Mouse (Mus musculus) retina, postnatal 7 days (tissue): ENCODE measurements around the gene Chadl.
A peak's percentile ranks its signal among the peaks of the same experiment; 100 is the strongest.

Source experiments
- DNase-seq: peaks from one replicate; pipeline ENCODE4 v3.0.0-alpha.2; 2012; ENCODE audit warnings: low read depth, low spot score

Chadl gene

GRCm38 (mm10) chr15:81700601-81701000, 3.5 kb upstream of the Chadl start:
- DNase-seq = no peak

GRCm38 (mm10) chr15:81700161-81700560, 3.1 kb upstream of the Chadl start:
- DNase-seq = no peak

GRCm38 (mm10) chr15:81698532-81698931, 1.4 kb upstream of the Chadl start:
- no peak for DNase-seq

GRCm38 (mm10) chr15:81697847-81698246, 760 bp upstream of the Chadl start:
- no peak for DNase-seq

GRCm38 (mm10) chr15:81694891-81695290, 2.2 kb downstream of the Chadl start:
- DNase-seq = no peak

- DNase-seq = peak; percentile 71
Measured at GRCm38 (mm10) chr15:81693967-81694881, 2.9 kb downstream of the Chadl start.

- no peak for DNase-seq
Measured at GRCm38 (mm10) chr15:81693366-81693966, 3.6 kb downstream of the Chadl start.

- no peak for DNase-seq
Measured at GRCm38 (mm10) chr15:81680301-81680805, 16.7 kb downstream of the Chadl start.

- no peak for DNase-seq
Measured at GRCm38 (mm10) chr15:81676637-81677036, 20.4 kb downstream of the Chadl start.

GRCm38 (mm10) chr15:81670231-81670640, 26.9 kb downstream of the Chadl start:
- DNase-seq = no peak

GRCm38 (mm10) chr15:81666957-81667356, 30.1 kb downstream of the Chadl start:
- DNase-seq = no peak

- peak; percentile 81 for DNase-seq
Measured at GRCm38 (mm10) chr15:81663697-81664561, 33.2 kb downstream of the Chadl start, which contains the start of gene L3mbtl2. TSS of gene L3mbtl2 (plus strand) at chr15:81663889.

- DNase-seq = no peak
Measured at GRCm38 (mm10) chr15:81663281-81663680, 33.8 kb downstream of the Chadl start.

GRCm38 (mm10) chr15:81661701-81662100, 35.4 kb downstream of the Chadl start:
- DNase-seq = no peak

GRCm38 (mm10) chr15:81650636-81651035, 46.5 kb downstream of the Chadl start:
- DNase-seq = no peak

- DNase-seq = no peak
Measured at GRCm38 (mm10) chr15:81649516-81650455, 47.3 kb downstream of the Chadl start.
